Mouse (Mus musculus) G1E (cell line): ENCODE results near the gene Gtf2a1. TPM values are rescaled to one million over a fixed set of nuclear protein-coding genes. Genes with fewer than 3 reads are reported as not detected.
"Not testable (repeated sequence)": the region's sequence is repeated elsewhere in the genome, so short reads cannot be mapped to it uniquely, and the experiment has no call there.

Experiments
- ATAC-seq: 2 replicates; pipeline ENCODE4 v1.8.0; 2016; ENCODE audit warnings: mild to moderate bottlenecking; ENCODE audit not compliant: insufficient number of reproducible peaks, poor library complexity, low FRiP score, severe bottlenecking; ENCODE audit errors: extremely low read depth
- DNase-seq: peaks from one replicate; pipeline ENCODE4 v3.0.0; 2012; ENCODE audit warnings: low spot score
- H3K27me3 ChIP-seq: 2 replicates; pipeline ENCODE4 v1.6.1; 2012; ENCODE audit warnings: mild to moderate bottlenecking, low read length, inconsistent platforms; ENCODE audit not compliant: insufficient read depth
- H3K36me3 ChIP-seq: replicated peaks from 2 replicates; pipeline ENCODE3; 2012; ENCODE audit warnings: mild to moderate bottlenecking, inconsistent platforms
- H3K4me1 ChIP-seq: 2 replicates; pipeline ENCODE4 v1.6.1; 2012; ENCODE audit warnings: low read depth, low read length, inconsistent platforms, mixed read lengths; ENCODE audit not compliant: insufficient read depth
- H3K4me3 ChIP-seq: 2 replicates; pipeline ENCODE4 v1.5.1; 2012; ENCODE audit warnings: low read depth, mild to moderate bottlenecking, inconsistent platforms, low read length, moderate library complexity, mixed read lengths
- H3K9me3 ChIP-seq: replicated peaks from 2 replicates; pipeline ENCODE4 v1.6.1; 2012; ENCODE audit warnings: inconsistent platforms
- CTCF ChIP-seq: IDR thresholded peaks from 2 replicates; pipeline ENCODE4 v1.5.1; 2012; ENCODE audit warnings: low read depth, low read length, inconsistent platforms, mixed read lengths
- GATA1 ChIP-seq: IDR thresholded peaks from 2 replicates; pipeline ENCODE4 v1.6.1; 2012; ENCODE audit warnings: borderline replicate concordance, low read length, inconsistent platforms, mixed read lengths
- GATA2 ChIP-seq: IDR thresholded peaks from 2 replicates; pipeline ENCODE4 v1.6.1; 2012; ENCODE audit warnings: low read depth, low read length, inconsistent platforms, borderline replicate concordance
- POLR2AphosphoS5 ChIP-seq: IDR thresholded peaks from 2 replicates; pipeline ENCODE4 v1.6.1; 2012; ENCODE audit warnings: low read depth, low read length, inconsistent platforms; ENCODE audit not compliant: insufficient replicate concordance
- TAL1 ChIP-seq: conservative IDR thresholded peaks from 2 replicates; pipeline ENCODE4 v1.6.1; 2012; ENCODE audit warnings: low read depth, low read length, inconsistent platforms, mixed read lengths
- polyA plus RNA-seq: library from polyadenylated mRNA; stranded (reverse); fragments of >175 nt; gene quantifications from 2 replicates; pipeline ENCODE4 v1.2.3, GENCODE M21; 2012
- total RNA-seq, 2 experiments: library from RNA; stranded (forward) in 1 of 2; stranded (reverse) in 1 of 2; fragments of 200-1000 nt in 1 of 2; fragments of >200 nt in 1 of 2; fragmentation: Nextera tagmentation in 1 of 2; gene quantifications; 2 replicates each; pipeline ENCODE4 v1.2.3; 2014 to 2017

The Gtf2a1 gene
- total and polyA plus RNA-seq, 3 experiments, result 13.5 to 153 (median 76.3) TPM

DNA sequence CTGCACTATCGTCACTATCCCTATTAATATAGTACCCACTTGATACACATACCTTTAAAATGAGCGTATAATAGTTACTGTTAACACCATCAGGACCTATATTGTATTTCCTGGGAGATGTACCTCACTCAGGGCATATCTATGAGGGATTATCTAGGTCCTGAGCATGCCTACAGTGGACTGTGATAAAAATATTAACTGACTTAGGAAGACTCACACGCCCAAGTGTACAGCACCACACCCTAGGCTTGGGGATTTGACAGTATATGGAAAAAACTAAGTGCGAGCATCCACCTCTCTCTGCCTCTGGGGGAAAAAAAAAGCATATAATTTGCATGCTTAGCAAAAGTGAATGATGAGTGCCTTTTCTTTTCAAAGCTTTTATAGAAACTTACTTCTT lies 23.1 kb downstream of the Gtf2a1 start:
- TF ChIP-seq GATA2 (no peak), CTCF (no peak), GATA1 (no peak), POLR2AphosphoS5 (no peak), TAL1 (no peak)
- peaks cover 95% of the 10 kb centered on the region for H3K36me3 ChIP-seq
- no peaks in the 10 kb centered on the region for H3K27me3 ChIP-seq
- no peak overlapping the region for H3K4me3 ChIP-seq
- H3K4me1 ChIP-seq, result peaks cover 9% of the 10 kb centered on the region; the same call in 1 of the 2 replicates
- no peak for DNase-seq
- no peak for ATAC-seq
- H3K9me3 ChIP-seq, result no peaks in the 10 kb centered on the region

DNA sequence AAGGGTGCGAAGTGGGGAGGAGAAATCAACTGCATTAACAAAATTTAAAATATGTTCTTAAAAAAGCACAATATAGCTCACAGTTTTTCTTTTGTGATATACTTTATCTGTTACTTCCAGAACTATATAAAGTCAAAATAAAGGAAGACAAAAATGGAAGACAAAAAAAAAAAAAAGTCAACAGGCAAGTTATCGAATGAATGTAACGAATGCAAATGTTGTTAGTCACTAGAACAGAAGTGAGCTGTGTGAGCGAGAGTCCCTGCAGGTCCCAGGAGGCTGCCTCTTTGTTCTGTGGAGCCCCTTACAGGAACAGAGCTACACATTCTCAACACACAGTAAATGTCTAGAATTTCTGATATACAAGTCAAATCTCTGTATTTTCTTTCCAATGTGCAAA lies 32.1 kb downstream of the Gtf2a1 start:
- DNase-seq, result not testable (repeated sequence)
- peaks cover 60% of the 10 kb centered on the region for H3K36me3 ChIP-seq

DNA sequence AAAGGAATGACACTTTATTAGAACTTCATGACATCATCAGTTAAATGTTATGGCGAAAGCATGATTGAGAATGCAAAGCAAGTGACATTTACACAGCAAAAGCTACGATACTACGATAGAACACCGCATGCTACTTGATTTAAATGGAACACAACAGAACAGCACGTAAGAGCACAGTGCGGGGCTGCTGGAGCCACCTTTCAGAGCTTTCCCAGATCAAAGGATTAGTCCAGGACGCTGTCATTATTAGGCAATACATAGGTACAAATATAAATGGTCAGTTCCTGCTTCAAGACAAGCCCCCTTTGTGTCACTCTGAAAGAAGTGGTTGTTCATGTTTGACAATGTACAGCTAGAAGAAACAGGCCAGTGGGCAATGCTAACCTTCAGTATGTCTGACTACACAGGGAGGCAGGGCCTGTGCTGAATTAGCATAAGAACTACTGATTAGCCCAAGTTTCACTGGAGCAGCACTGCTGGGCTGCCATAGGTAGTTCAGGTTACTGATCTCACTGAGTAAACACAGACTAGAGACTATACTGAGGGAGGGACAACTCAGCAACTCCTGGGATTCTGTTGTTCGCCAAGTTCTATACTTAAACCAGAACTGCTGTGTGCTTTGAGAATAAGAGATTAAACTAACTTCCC lies 32.8 kb downstream of the Gtf2a1 start:
- not testable (repeated sequence) for ATAC-seq, H3K27me3 ChIP-seq, H3K9me3 ChIP-seq, H3K4me1 ChIP-seq, H3K4me3 ChIP-seq, DNase-seq
- peaks cover 55% of the 10 kb centered on the region for H3K36me3 ChIP-seq

More for the DNA sequence above, 32.1 kb downstream of the Gtf2a1 start:
- not testable (repeated sequence) for ATAC-seq, H3K27me3 ChIP-seq, H3K4me3 ChIP-seq, H3K4me1 ChIP-seq, H3K9me3 ChIP-seq

DNA sequence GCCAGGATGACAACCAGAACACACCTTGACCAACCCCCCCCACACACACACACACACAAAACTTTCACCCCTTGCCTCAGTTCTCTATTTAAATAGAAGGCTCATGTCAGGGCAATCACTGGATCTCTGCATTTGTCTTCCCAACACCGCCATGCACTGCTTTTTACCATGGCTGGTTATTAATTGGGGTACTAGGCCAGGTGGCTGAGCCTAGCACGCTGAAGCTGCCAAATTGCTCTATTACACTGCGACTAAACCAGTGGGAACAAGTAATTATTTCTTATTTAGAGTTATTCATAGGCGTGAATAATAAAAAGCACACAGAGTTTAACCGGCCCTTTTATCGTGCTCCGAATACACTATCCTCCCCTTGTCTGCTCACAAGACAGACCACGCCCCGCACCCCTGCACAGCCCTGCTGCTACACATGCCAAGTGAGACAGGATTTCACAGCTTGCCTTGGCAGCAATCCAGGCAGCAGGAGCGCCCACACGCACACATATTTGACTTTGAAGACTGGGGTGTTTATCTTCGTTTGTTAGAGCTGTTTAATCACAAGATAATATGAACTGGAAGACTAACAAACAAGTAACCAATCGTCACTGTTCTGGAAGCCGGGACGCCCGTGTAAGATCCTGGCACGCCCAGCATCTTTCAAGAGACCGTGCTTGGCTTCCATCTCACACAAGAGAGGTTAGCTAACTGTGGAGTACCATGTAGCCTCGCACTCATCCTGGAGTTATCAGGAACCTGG lies 38.3 kb downstream of the Gtf2a1 start:
- Histone ChIP-seq H3K4me3 (no peak overlapping the region), H3K36me3 (peaks cover 22% of the 10 kb centered on the region), H3K4me1 (no peaks in the 10 kb centered on the region; the same call in 1 of the 2 replicates), H3K9me3 (no peaks in the 10 kb centered on the region), H3K27me3 (no peaks in the 10 kb centered on the region)
- DNase-seq (peak; percentile 45), ATAC-seq (peak; percentile 16; the same call in 1 of the 2 replicates)
- TF ChIP-seq GATA2 (no peak), CTCF (no peak), GATA1 (no peak), TAL1 (no peak), POLR2AphosphoS5 (no peak)

DNA sequence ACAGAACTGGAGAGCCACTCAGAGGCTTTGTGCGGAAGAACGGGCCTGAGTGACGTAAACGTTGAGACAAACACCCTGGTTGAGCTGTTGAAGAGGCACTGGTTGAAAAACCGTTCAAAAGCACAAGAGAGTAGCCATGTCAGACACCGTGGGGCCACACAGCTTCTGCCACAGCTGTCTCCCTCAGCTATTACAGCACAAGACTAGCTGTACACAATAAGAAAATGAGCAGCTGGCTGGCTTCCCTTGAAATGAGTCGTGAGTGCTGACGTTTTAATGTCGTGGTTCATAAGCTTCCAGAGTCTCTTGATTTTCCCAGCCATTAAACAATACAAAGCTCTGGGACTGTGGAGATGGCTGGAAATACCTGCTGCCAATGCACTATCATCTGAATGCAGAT lies 40.8 kb downstream of the Gtf2a1 start:
- no peak overlapping the region for H3K4me3 ChIP-seq
- DNase-seq (no peak), ATAC-seq (no peak)
- no peaks in the 10 kb centered on the region for H3K27me3 ChIP-seq
- TF ChIP-seq CTCF, result no peak
- TF ChIP-seq GATA1, result no peak
- TF ChIP-seq POLR2AphosphoS5, result no peak
- TF ChIP-seq TAL1, result no peak
- no peak for TF ChIP-seq GATA2
- H3K4me1 ChIP-seq, result no peaks in the 10 kb centered on the region; the same call in 1 of the 2 replicates
- H3K9me3 ChIP-seq, result no peaks in the 10 kb centered on the region
- H3K36me3 ChIP-seq, result peaks cover 12% of the 10 kb centered on the region

DNA sequence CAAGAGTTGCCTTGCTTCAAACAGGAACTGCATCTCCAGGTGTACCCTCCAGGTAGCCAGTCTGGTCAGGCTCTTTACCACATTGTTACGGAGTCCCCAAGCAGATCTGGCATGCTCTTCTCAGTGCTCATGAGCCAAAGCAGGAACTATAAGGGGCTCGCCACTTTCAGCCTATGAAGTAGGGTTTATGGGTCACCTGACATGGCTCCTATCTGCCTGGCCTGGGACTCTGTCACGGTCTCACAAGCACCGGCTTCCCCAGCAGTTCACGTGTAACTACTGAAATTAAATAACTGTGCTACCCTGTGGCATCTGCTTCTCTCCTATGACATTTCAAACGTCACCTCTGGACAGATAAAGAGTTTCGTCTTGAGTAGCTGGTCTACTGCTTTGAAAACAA lies 50.1 kb downstream of the Gtf2a1 start:
- no peak for TF ChIP-seq GATA2
- peaks cover 14% of the 10 kb centered on the region for H3K27me3 ChIP-seq
- H3K4me3 ChIP-seq, result no peak overlapping the region
- ATAC-seq (no peak), DNase-seq (no peak)
- H3K36me3 ChIP-seq, result no peaks in the 10 kb centered on the region
- no peaks in the 10 kb centered on the region for H3K9me3 ChIP-seq
- no peaks in the 10 kb centered on the region; the same call in 1 of the 2 replicates for H3K4me1 ChIP-seq

DNA sequence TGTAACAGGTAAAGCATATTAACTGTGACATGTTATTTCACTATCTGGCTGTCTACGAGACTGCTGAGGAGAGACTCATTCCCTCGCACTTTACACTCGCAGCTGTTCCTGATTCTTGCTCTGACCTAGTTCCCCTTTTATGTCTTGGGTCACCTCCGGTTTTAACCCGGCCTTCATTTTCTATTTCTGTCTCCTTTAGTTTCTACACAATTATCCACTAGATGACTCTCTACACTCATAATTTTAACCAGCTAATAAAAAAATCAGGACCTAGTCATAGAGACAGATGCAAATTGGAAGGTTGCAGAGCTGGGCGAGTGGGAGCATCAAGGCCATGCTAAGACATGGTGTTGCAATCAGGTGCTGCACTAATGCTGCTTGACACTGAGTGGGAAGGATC lies 55.8 kb downstream of the Gtf2a1 start:
- Histone ChIP-seq H3K4me3 (no peak overlapping the region), H3K27me3 (peaks cover 12% of the 10 kb centered on the region), H3K4me1 (no peaks in the 10 kb centered on the region), H3K9me3 (no peaks in the 10 kb centered on the region), H3K36me3 (no peaks in the 10 kb centered on the region)
- TF ChIP-seq GATA2 (no peak), POLR2AphosphoS5 (no peak), TAL1 (no peak), GATA1 (no peak), CTCF (no peak)
- ATAC-seq (no peak), DNase-seq (no peak)
